Mouse (Mus musculus) liver, embryonic 15.5 days (tissue): ENCODE measurements around the gene Smc1b. TPM values are rescaled to one million over a fixed set of nuclear protein-coding genes. Genes with fewer than 3 reads are reported as not detected.

ENCODE experiments used
- ATAC-seq: fragments of 200-750 bp; cut with Nextera tagmentation; 2 replicates; pipeline ENCODE4 v1.8.0; 2017; ENCODE audit warnings: moderate number of reproducible peaks, mild to moderate bottlenecking, moderate library complexity; ENCODE audit not compliant: insufficient read depth
- H3K27ac ChIP-seq: fragments of 300-500 bp; sonication (generic); replicated peaks from 2 replicates; pipeline ENCODE4 v1.5.1; 2015; ENCODE audit warnings: mild to moderate bottlenecking, inconsistent platforms
- H3K27me3 ChIP-seq: fragments of 300-500 bp; sonication (generic); 2 replicates; pipeline ENCODE4 v1.6.1; 2015; ENCODE audit warnings: mild to moderate bottlenecking, inconsistent platforms
- H3K36me3 ChIP-seq: fragments of 300-500 bp; sonication (generic); replicated peaks from 2 replicates; pipeline ENCODE4 v1.6.1; 2015; ENCODE audit warnings: moderate library complexity, mild to moderate bottlenecking, inconsistent platforms
- H3K4me1 ChIP-seq: fragments of 300-500 bp; sonication (generic); replicated peaks from 2 replicates; pipeline ENCODE4 v1.6.1; 2015; ENCODE audit warnings: inconsistent platforms
- H3K4me2 ChIP-seq: fragments of 300-500 bp; sonication (generic); 2 replicates; pipeline ENCODE4 v1.6.1; 2015; ENCODE audit warnings: moderate library complexity, mild to moderate bottlenecking, inconsistent platforms
- H3K4me3 ChIP-seq: fragments of 300-500 bp; sonication (generic); replicated peaks from 2 replicates; pipeline ENCODE4 v1.5.1; 2015; ENCODE audit warnings: mild to moderate bottlenecking, inconsistent platforms
- H3K9ac ChIP-seq: fragments of 300-500 bp; sonication (generic); 2 replicates; pipeline ENCODE4 v1.6.1; 2015; ENCODE audit warnings: moderate library complexity, mild to moderate bottlenecking, inconsistent platforms
- H3K9me3 ChIP-seq: fragments of 300-500 bp; sonication (generic); replicated peaks from 2 replicates; pipeline ENCODE4 v1.6.1; 2016; ENCODE audit warnings: inconsistent platforms
- WGBS: fragments of 180-500 bp; shearing (Covaris S2); methylation state at CpG from one replicate; pipeline ENCODE4 v1.1.7; 2015; ENCODE audit warnings: mixed read lengths; ENCODE audit not compliant: insufficient replicate concordance; 5-methylcytosine and 5-hydroxymethylcytosine counted together
- polyA plus RNA-seq: library from polyadenylated mRNA; unstranded; fragments of >200 nt; fragmentation: Nextera tagmentation; extraction: Ambion mirVana; gene quantifications from 2 replicates; pipeline ENCODE4 v1.2.1, GENCODE M21; 2015

The Smc1b gene
- polyA plus RNA-seq, 1 experiment from 2014 or later, result 0.12 TPM

DNA sequence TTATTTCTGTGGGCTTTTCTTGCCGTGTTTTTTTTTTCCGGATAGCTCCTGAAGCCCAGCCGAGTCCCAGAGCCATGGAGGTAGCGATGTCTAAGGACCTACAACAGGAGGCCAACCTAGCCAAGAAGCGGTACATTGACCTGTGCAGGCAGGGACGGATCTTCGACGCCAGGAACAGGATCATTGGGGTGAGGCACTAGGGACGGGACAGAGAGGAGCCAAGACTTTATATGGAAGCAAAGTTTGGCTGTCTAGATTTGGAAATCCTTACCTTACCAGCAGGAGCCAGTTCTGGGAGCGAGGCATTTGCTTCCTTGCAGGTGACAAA, 393 bp upstream of the Smc1b start:
- Histone ChIP-seq H3K36me3 (no peaks in the 10 kb centered on the region), H3K27ac (no peak overlapping the region), H3K27me3 (peaks cover 15% of the 10 kb centered on the region; the same call in 1 of the 2 replicates), H3K4me2 (peak overlapping the region; percentile 46; the same call in 1 of the 2 replicates), H3K9me3 (no peaks in the 10 kb centered on the region), H3K4me1 (0 out of 2 replicates have a peak, but pooled peaks cover 4% of the 10 kb centered on the region), H3K9ac (no peak overlapping the region), H3K4me3 (0 out of 2 replicates have a peak overlapping the region, but pooled peaks have one; percentile 5)
- no peak for ATAC-seq
- WGBS, result 24% methylated on average over 10 of the region's 10 CpGs

GRCm38 (mm10) chr15:85085641-85086040, 46.1 kb downstream of the Smc1b start:
- 29% methylated on average over 1 of the region's 1 CpGs for WGBS
- Histone ChIP-seq H3K27me3 (no peaks in the 10 kb centered on the region), H3K27ac (no peak overlapping the region), H3K9me3 (no peaks in the 10 kb centered on the region), H3K36me3 (no peaks in the 10 kb centered on the region), H3K9ac (no peak overlapping the region), H3K4me1 (no peaks in the 10 kb centered on the region), H3K4me2 (no peak overlapping the region), H3K4me3 (no peak overlapping the region)
- ATAC-seq, result no peak

DNA sequence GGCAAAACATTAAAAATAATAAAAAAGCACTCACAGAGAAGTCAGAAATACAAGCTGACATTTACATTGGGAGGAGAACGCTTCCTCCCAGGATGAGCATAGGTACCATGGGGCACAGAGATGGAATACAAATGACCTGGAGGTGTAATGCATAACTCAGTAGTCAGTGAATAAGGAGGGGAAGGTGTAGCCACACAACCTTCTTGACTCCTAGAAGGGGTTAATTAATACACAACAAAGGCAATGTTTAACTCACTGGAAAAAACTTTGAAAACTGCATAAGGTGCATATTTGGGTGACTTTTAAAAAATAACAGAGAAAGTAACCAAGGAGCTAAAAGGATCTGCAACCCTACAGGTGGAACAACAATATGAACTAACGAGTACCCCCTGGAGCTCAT, 59.1 kb downstream of the Smc1b start:
- H3K4me1 ChIP-seq, result no peaks in the 10 kb centered on the region
- H3K4me3 ChIP-seq, result no peak overlapping the region
- no peaks in the 10 kb centered on the region for H3K9me3 ChIP-seq
- no peak for ATAC-seq
- WGBS, result 58% methylated on average over 2 of the region's 2 CpGs
- H3K27me3 ChIP-seq, result no peaks in the 10 kb centered on the region
- H3K36me3 ChIP-seq, result no peaks in the 10 kb centered on the region
- H3K27ac ChIP-seq, result no peak overlapping the region
- no peak overlapping the region for H3K9ac ChIP-seq
- H3K4me2 ChIP-seq, result no peak overlapping the region

DNA sequence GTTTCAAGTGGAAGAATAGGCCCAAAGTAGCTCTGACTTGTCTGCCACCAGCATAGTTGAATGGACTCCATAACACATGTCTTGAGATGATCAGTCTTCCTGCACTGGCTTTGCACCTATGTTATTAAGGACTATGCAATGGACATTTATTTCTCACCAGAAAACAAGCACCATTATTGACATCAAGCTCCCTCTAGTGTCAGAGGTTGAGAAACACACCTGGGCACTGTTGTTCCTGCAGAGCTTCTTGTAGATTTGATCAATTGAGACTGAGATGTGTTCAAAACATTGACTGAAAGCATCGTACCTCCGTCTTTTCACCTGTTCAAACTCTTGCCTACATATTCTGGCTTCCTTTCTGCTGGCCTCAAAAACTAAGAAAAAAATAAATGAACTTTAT, 61.2 kb downstream of the Smc1b start:
- WGBS, result 10% methylated on average over 2 of the region's 2 CpGs
- no peak overlapping the region for H3K27ac ChIP-seq
- no peak overlapping the region for H3K4me3 ChIP-seq
- H3K4me1 ChIP-seq, result no peaks in the 10 kb centered on the region
- H3K36me3 ChIP-seq, result no peaks in the 10 kb centered on the region
- no peak overlapping the region for H3K9ac ChIP-seq
- no peak for ATAC-seq
- no peak overlapping the region for H3K4me2 ChIP-seq
- no peaks in the 10 kb centered on the region for H3K27me3 ChIP-seq
- no peaks in the 10 kb centered on the region for H3K9me3 ChIP-seq

DNA sequence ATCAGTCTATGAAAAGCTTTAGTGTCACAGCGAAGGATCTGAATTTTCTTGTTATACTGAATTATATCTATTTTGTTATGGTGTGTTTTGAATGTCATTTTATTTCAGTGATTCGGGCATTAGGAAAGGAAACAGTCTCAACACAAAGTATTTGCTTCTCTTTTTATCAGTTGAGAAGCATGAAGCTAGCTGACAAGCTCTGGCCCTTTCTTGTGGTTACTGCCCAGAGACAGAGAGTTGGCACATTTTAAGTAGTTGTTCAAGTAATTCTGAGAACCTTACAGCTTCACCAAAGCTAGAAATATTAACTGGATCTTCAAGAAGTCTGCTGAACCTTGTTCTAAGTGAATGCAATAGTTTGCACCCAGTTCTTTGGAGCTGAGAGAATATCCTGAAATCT, 68.3 kb downstream of the Smc1b start:
- H3K4me2 ChIP-seq, result no peak overlapping the region
- H3K27ac ChIP-seq, result no peak overlapping the region
- no peaks in the 10 kb centered on the region for H3K9me3 ChIP-seq
- H3K27me3 ChIP-seq, result no peaks in the 10 kb centered on the region
- no peak overlapping the region for H3K4me3 ChIP-seq
- H3K9ac ChIP-seq, result no peak overlapping the region
- no peaks in the 10 kb centered on the region for H3K4me1 ChIP-seq
- H3K36me3 ChIP-seq, result no peaks in the 10 kb centered on the region
- ATAC-seq, result no peak
- 61% methylated on average over 2 of the region's 2 CpGs for WGBS

DNA sequence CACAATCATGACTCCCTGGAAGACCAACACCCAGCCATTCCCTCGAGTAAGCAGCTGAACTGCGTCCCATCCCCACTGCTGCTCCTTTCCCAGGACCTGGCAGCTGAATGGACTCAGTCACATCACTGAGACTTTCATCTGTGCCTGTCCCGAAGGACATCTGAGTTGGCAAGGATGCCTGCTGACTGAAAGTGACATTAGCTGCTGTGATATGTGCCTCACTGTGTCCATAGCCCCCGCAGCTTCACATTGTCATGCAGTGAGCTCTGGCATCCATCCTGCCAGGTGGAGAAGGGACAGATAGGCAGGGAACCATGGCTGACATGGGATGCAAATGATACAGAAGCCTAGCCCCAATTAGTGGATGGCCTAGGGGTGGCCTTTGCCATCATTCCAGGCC, 76.6 kb downstream of the Smc1b start:
- WGBS, result 69% methylated on average over 4 of the region's 4 CpGs
- Histone ChIP-seq H3K36me3 (no peaks in the 10 kb centered on the region; the same call in 1 of the 2 replicates), H3K27me3 (no peaks in the 10 kb centered on the region), H3K4me2 (no peak overlapping the region), H3K4me1 (peaks cover under 1% of the 10 kb centered on the region; the same call in 1 of the 2 replicates), H3K9ac (no peak overlapping the region), H3K9me3 (no peaks in the 10 kb centered on the region), H3K4me3 (no peak overlapping the region), H3K27ac (no peak overlapping the region)
- no peak for ATAC-seq

GRCm38 (mm10) chr15:85054098-85054497, 77.7 kb downstream of the Smc1b start:
- no peak for ATAC-seq
- H3K9ac ChIP-seq, result no peak overlapping the region
- no peak overlapping the region for H3K4me2 ChIP-seq
- 81% methylated on average over 3 of the region's 3 CpGs for WGBS
- H3K36me3 ChIP-seq, result peaks cover 4% of the 10 kb centered on the region; the same call in 1 of the 2 replicates
- no peaks in the 10 kb centered on the region for H3K9me3 ChIP-seq
- H3K27me3 ChIP-seq, result no peaks in the 10 kb centered on the region
- H3K27ac ChIP-seq, result no peak overlapping the region
- H3K4me1 ChIP-seq, result peaks cover 11% of the 10 kb centered on the region
- no peak overlapping the region for H3K4me3 ChIP-seq

- Histone ChIP-seq H3K36me3 (peaks cover 12% of the 10 kb centered on the region; the same call in 1 of the 2 replicates), H3K9me3 (no peaks in the 10 kb centered on the region), H3K4me2 (peak overlapping the region; percentile 6; the same call in 1 of the 2 replicates), H3K9ac (no peak overlapping the region), H3K4me3 (no peak overlapping the region), H3K27me3 (no peaks in the 10 kb centered on the region), H3K4me1 (peaks cover 11% of the 10 kb centered on the region), H3K27ac (peak overlapping the region; percentile 49)
- WGBS, result 53% methylated on average over 1 of the region's 1 CpGs
- peak; percentile 91 for ATAC-seq
These were observed 82.0 kb downstream of the Smc1b start for GRCm38 (mm10) chr15:85049758-85050157.

DNA sequence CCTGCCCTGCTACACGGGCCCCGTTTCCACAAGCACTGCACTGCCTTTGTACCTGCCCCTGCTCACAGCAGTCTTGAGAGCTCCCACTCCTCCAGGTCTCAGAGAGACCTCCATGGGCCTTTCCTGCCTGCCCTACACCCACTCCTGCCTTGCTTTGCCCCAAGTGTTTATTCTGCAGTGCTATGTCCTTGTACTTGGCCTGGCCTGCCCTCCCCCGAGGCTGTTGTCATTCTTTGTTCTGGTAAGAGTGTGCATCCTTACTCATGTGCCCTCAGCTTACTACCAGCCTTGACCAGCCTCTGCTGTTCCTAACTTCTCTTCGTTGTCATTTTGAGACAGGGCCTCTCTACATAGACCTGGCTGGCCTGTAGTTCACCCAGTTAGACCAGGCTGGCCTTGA, 83.9 kb downstream of the Smc1b start:
- ATAC-seq, result no peak
- Histone ChIP-seq H3K4me2 (no peak overlapping the region), H3K36me3 (peaks cover 12% of the 10 kb centered on the region; the same call in 1 of the 2 replicates), H3K4me1 (peaks cover 11% of the 10 kb centered on the region), H3K4me3 (no peak overlapping the region), H3K27ac (no peak overlapping the region), H3K27me3 (no peaks in the 10 kb centered on the region), H3K9ac (no peak overlapping the region), H3K9me3 (no peaks in the 10 kb centered on the region)
- WGBS, result 74% methylated on average over 4 of the region's 4 CpGs

GRCm38 (mm10) chr15:85046230-85046950, 85.4 kb downstream of the Smc1b start:
- H3K4me2 ChIP-seq, result no peak overlapping the region
- H3K27me3 ChIP-seq, result no peaks in the 10 kb centered on the region
- peaks cover 17% of the 10 kb centered on the region for H3K4me1 ChIP-seq
- H3K4me3 ChIP-seq, result no peak overlapping the region
- 73% methylated on average over 14 of the region's 14 CpGs for WGBS
- no peak for ATAC-seq
- peaks cover 12% of the 10 kb centered on the region; the same call in 1 of the 2 replicates for H3K36me3 ChIP-seq
- H3K9ac ChIP-seq, result no peak overlapping the region
- H3K27ac ChIP-seq, result no peak overlapping the region
- H3K9me3 ChIP-seq, result no peaks in the 10 kb centered on the region

GRCm38 (mm10) chr15:85043761-85044160, 88.0 kb downstream of the Smc1b start:
- no peak for ATAC-seq
- Histone ChIP-seq H3K4me2 (no peak overlapping the region), H3K4me3 (no peak overlapping the region), H3K27me3 (no peaks in the 10 kb centered on the region), H3K9me3 (no peaks in the 10 kb centered on the region), H3K27ac (no peak overlapping the region), H3K9ac (no peak overlapping the region), H3K36me3 (peaks cover 5% of the 10 kb centered on the region; the same call in 1 of the 2 replicates), H3K4me1 (peaks cover 6% of the 10 kb centered on the region)
- 70% methylated on average over 5 of the region's 5 CpGs for WGBS

- ATAC-seq, result no peak
- no peak overlapping the region for H3K27ac ChIP-seq
- H3K4me2 ChIP-seq, result no peak overlapping the region
- H3K36me3 ChIP-seq, result 0 out of 2 replicates have a peak, but pooled peaks cover 3% of the 10 kb centered on the region
- H3K9me3 ChIP-seq, result no peaks in the 10 kb centered on the region
- no peaks in the 10 kb centered on the region for H3K27me3 ChIP-seq
- 54% methylated on average over 5 of the region's 5 CpGs for whole genome bisulfite sequencing
- peaks cover 12% of the 10 kb centered on the region for H3K4me1 ChIP-seq
- no peak overlapping the region for H3K9ac ChIP-seq
- H3K4me3 ChIP-seq, result no peak overlapping the region
These were observed 88.6 kb downstream of the Smc1b start for GRCm38 (mm10) chr15:85043116-85043515.
